Mouse (Mus musculus) hematopoietic stem cell, adult 5-6 weeks (primary cell): ENCODE measurements around the gene Vwa5b2. TPM values are rescaled to one million over a fixed set of nuclear protein-coding genes. Genes with fewer than 3 reads are reported as not detected.

Source experiments
- ATAC-seq, 2 experiments: fragments of 125-278 bp in 1 of 2; replicated peaks in 1 of 2; 2 replicates each; pipeline ENCODE4 v1.8.0; 2016 to 2017; ENCODE audit warnings: inconsistent platforms in 2 of 2, mild to moderate bottlenecking in 2 of 2, moderate number of reproducible peaks in 2 of 2, low read depth in 1 of 2, moderate TSS enrichment in 1 of 2; ENCODE audit not compliant: low FRiP score in 2 of 2, poor library complexity in 2 of 2, severe bottlenecking in 2 of 2, insufficient read depth in 1 of 2, low TSS enrichment in 1 of 2
- total RNA-seq: library from RNA; stranded (forward); fragments of 172-1452, 232-1000 nt; gene quantifications from 2 replicates; pipeline ENCODE4 v1.2.3, GENCODE M21; 2017

The Vwa5b2 gene
- total RNA-seq, 1 experiment from 2014 or later = 0.10 TPM

GRCm38 (mm10) chr16:20596687-20597441, 7.6 kb downstream of the Vwa5b2 start:
- ATAC-seq = no peak

GRCm38 (mm10) chr16:20600511-20600910, 11.2 kb downstream of the Vwa5b2 start:
- no peak for ATAC-seq

GRCm38 (mm10) chr16:20604705-20605104, 15.4 kb downstream of the Vwa5b2 start:
- ATAC-seq = no peak

GRCm38 (mm10) chr16:20610501-20611356, 21.5 kb downstream of the Vwa5b2 start:
- peak; percentile 42 to 82 for ATAC-seq

GRCm38 (mm10) chr16:20611357-20612227, 22.3 kb downstream of the Vwa5b2 start, which contains the start of the genes Eef1akmt4, Gm49333 and Alg3:
TSS of gene Eef1akmt4 (plus strand) at chr16:20611593.
TSS of gene Gm49333 (plus strand) at chr16:20611610.
TSS of gene Alg3 (minus strand) at chr16:20611735.
- ATAC-seq = peak; percentile 96 to 97

GRCm38 (mm10) chr16:20619541-20620398, 30.5 kb downstream of the Vwa5b2 start:
- peak; percentile 51 to 52; a peak in 3 of 4 replicates for ATAC-seq

- no peak for ATAC-seq
Measured at GRCm38 (mm10) chr16:20620399-20620735, 31.1 kb downstream of the Vwa5b2 start.

- ATAC-seq = no peak
Measured at GRCm38 (mm10) chr16:20620751-20621190, 31.5 kb downstream of the Vwa5b2 start.

GRCm38 (mm10) chr16:20621191-20621990, 32.1 kb downstream of the Vwa5b2 start, which contains the start of gene Camk2n2:
TSS of gene Camk2n2 (minus strand) at chr16:20621287.
- ATAC-seq = peak; percentile 12 to 37; a peak in 1 of 4 replicates

- ATAC-seq = peak; percentile 51 to 58
Measured at GRCm38 (mm10) chr16:20621991-20622685, 32.9 kb downstream of the Vwa5b2 start.

GRCm38 (mm10) chr16:20623211-20623610, 33.9 kb downstream of the Vwa5b2 start:
- no peak for ATAC-seq

- ATAC-seq = no peak
Measured at GRCm38 (mm10) chr16:20628871-20629391, 39.7 kb downstream of the Vwa5b2 start.

GRCm38 (mm10) chr16:20629731-20630634, 40.7 kb downstream of the Vwa5b2 start, which contains the start of gene Ece2:
TSS of gene Ece2 (plus strand) at chr16:20629828.
- ATAC-seq = peak; percentile 7 to 48; a peak in 2 of 4 replicates

- no peak for ATAC-seq
Measured at GRCm38 (mm10) chr16:20637410-20637809, 48.1 kb downstream of the Vwa5b2 start.
